Mouse (Mus musculus) forebrain, embryonic 13.5 days (tissue): ENCODE measurements at regions not wholly inside any gene's neighbourhood (a gene's known extent, or its start where the extent isn't known, plus 50 kb on each side); places are given as distances from the start of the nearest gene placed in this dataset.
"Not testable (repeated sequence)": the region's sequence is repeated elsewhere in the genome, so short reads cannot be mapped to it uniquely, and the experiment has no call there.

Experiments used
- ATAC-seq: fragments of 200-750 bp; cut with Nextera tagmentation; 2 replicates; pipeline ENCODE4 v1.8.0; 2017
- H3K27ac ChIP-seq: fragments of 300-500 bp; sonication (generic); 2 replicates; pipeline ENCODE4 v1.5.1; 2015; ENCODE audit warnings: inconsistent platforms, mild to moderate bottlenecking, moderate library complexity
- H3K27me3 ChIP-seq: fragments of 300-500 bp; sonication (generic); 2 replicates; pipeline ENCODE4 v1.6.1; 2015; ENCODE audit warnings: mild to moderate bottlenecking, inconsistent platforms
- H3K36me3 ChIP-seq: fragments of 300-500 bp; sonication (generic); 2 replicates; pipeline ENCODE4 v1.6.1; 2015; ENCODE audit warnings: mild to moderate bottlenecking, inconsistent platforms; ENCODE audit not compliant: poor library complexity, severe bottlenecking
- H3K4me1 ChIP-seq: fragments of 300-500 bp; sonication (generic); 2 replicates; pipeline ENCODE4 v1.6.1; 2015; ENCODE audit warnings: inconsistent platforms
- H3K4me2 ChIP-seq: fragments of 300-500 bp; sonication (generic); 2 replicates; pipeline ENCODE4 v1.6.1; 2015; ENCODE audit warnings: inconsistent platforms, mild to moderate bottlenecking, moderate library complexity
- H3K4me3 ChIP-seq: fragments of 300-500 bp; sonication (generic); 2 replicates; pipeline ENCODE4 v1.5.1; 2015; ENCODE audit warnings: mild to moderate bottlenecking, inconsistent platforms
- H3K9ac ChIP-seq: fragments of 300-500 bp; sonication (generic); 2 replicates; pipeline ENCODE4 v1.6.1; 2015; ENCODE audit warnings: mild to moderate bottlenecking, inconsistent platforms
- H3K9me3 ChIP-seq: fragments of 300-500 bp; sonication (generic); replicated peaks from 2 replicates; pipeline ENCODE4 v1.6.1; 2016; ENCODE audit warnings: inconsistent platforms
- WGBS: fragments of 180-500 bp; shearing (Covaris S2); methylation state at CpG from one replicate; pipeline ENCODE4 v1.1.7; 2015; 5-methylcytosine and 5-hydroxymethylcytosine counted together

- Histone ChIP-seq H3K27ac (no peak overlapping the region), H3K36me3 (no peaks in the 10 kb centered on the region), H3K27me3 (no peaks in the 10 kb centered on the region), H3K4me2 (no peak overlapping the region), H3K4me1 (peaks cover 18% of the 10 kb centered on the region; the same call in 1 of the 2 replicates), H3K9me3 (no peaks in the 10 kb centered on the region), H3K4me3 (no peak overlapping the region), H3K9ac (no peak overlapping the region)
- ATAC-seq = no peak
- WGBS = 31% methylated on average over 4 of the region's 4 CpGs
Measured at GRCm38 (mm10) chr1:51591886-51592285, 113.7 kb upstream of the Nabp1 start.

- no peaks in the 10 kb centered on the region for H3K9me3 ChIP-seq
- H3K4me2 ChIP-seq = no peak overlapping the region
- no peaks in the 10 kb centered on the region for H3K27me3 ChIP-seq
- no peak overlapping the region for H3K4me3 ChIP-seq
- WGBS = 39% methylated on average over 9 of the region's 9 CpGs
- no peak overlapping the region for H3K27ac ChIP-seq
- H3K9ac ChIP-seq = no peak overlapping the region
- peaks cover 18% of the 10 kb centered on the region; the same call in 1 of the 2 replicates for H3K4me1 ChIP-seq
- no peaks in the 10 kb centered on the region for H3K36me3 ChIP-seq
- ATAC-seq = peak; percentile 65
Measured at GRCm38 (mm10) chr1:51590606-51591400, 112.6 kb upstream of the Nabp1 start.

GRCm38 (mm10) chr1:51584925-51585424 is 106.8 kb upstream of the Nabp1 start:
- H3K9me3 ChIP-seq = no peaks in the 10 kb centered on the region
- H3K4me1 ChIP-seq = peaks cover 4% of the 10 kb centered on the region; the same call in 1 of the 2 replicates
- H3K27me3 ChIP-seq = no peaks in the 10 kb centered on the region
- no peak overlapping the region for H3K4me3 ChIP-seq
- H3K9ac ChIP-seq = no peak overlapping the region
- H3K4me2 ChIP-seq = no peak overlapping the region
- H3K27ac ChIP-seq = no peak overlapping the region
- H3K36me3 ChIP-seq = no peaks in the 10 kb centered on the region
- 78% methylated on average over 3 of the region's 3 CpGs for WGBS
- ATAC-seq = no peak

- Histone ChIP-seq H3K27me3 (no peaks in the 10 kb centered on the region), H3K36me3 (no peaks in the 10 kb centered on the region), H3K9me3 (no peaks in the 10 kb centered on the region), H3K4me2 (no peak overlapping the region), H3K4me1 (peaks cover 8% of the 10 kb centered on the region; the same call in 1 of the 2 replicates), H3K27ac (no peak overlapping the region), H3K9ac (no peak overlapping the region), H3K4me3 (no peak overlapping the region)
- 89% methylated on average over 4 of the region's 4 CpGs for WGBS
- no peak for ATAC-seq
Measured at GRCm38 (mm10) chr1:51583871-51584270, 105.6 kb upstream of the Nabp1 start.

GRCm38 (mm10) chr1:51580074-51580473 is 101.8 kb upstream of the Nabp1 start:
- H3K27ac ChIP-seq = no peak overlapping the region
- no peaks in the 10 kb centered on the region for H3K27me3 ChIP-seq
- WGBS = 8% methylated on average over 7 of the region's 7 CpGs
- no peak for ATAC-seq
- no peak overlapping the region for H3K9ac ChIP-seq
- H3K36me3 ChIP-seq = no peaks in the 10 kb centered on the region
- H3K4me3 ChIP-seq = no peak overlapping the region
- H3K4me2 ChIP-seq = no peak overlapping the region
- H3K4me1 ChIP-seq = peaks cover 8% of the 10 kb centered on the region; the same call in 1 of the 2 replicates
- no peaks in the 10 kb centered on the region for H3K9me3 ChIP-seq

- H3K9me3 ChIP-seq = no peaks in the 10 kb centered on the region
- 96% methylated on average over 2 of the region's 2 CpGs for WGBS
- peaks cover 8% of the 10 kb centered on the region; the same call in 1 of the 2 replicates for H3K4me1 ChIP-seq
- no peaks in the 10 kb centered on the region for H3K36me3 ChIP-seq
- no peak overlapping the region for H3K4me2 ChIP-seq
- ATAC-seq = no peak
- no peak overlapping the region for H3K27ac ChIP-seq
- H3K4me3 ChIP-seq = no peak overlapping the region
- no peaks in the 10 kb centered on the region for H3K27me3 ChIP-seq
- H3K9ac ChIP-seq = no peak overlapping the region
Measured at GRCm38 (mm10) chr1:51577701-51578100, 99.5 kb upstream of the Nabp1 start.

GRCm38 (mm10) chr1:51572314-51573078 is 94.3 kb upstream of the Nabp1 start:
- ATAC-seq = no peak
- Histone ChIP-seq H3K4me3 (no peak overlapping the region), H3K9me3 (no peaks in the 10 kb centered on the region), H3K27ac (no peak overlapping the region), H3K9ac (no peak overlapping the region), H3K4me2 (no peak overlapping the region), H3K27me3 (no peaks in the 10 kb centered on the region), H3K4me1 (no peaks in the 10 kb centered on the region), H3K36me3 (no peaks in the 10 kb centered on the region)
- 88% methylated on average over 8 of the region's 8 CpGs for whole genome bisulfite sequencing

GRCm38 (mm10) chr1:51569625-51570024 is 91.4 kb upstream of the Nabp1 start:
- no peak overlapping the region for H3K9ac ChIP-seq
- no peak overlapping the region for H3K4me2 ChIP-seq
- H3K36me3 ChIP-seq = no peaks in the 10 kb centered on the region
- WGBS = 92% methylated on average over 4 of the region's 4 CpGs
- H3K4me3 ChIP-seq = no peak overlapping the region
- no peaks in the 10 kb centered on the region for H3K27me3 ChIP-seq
- no peak overlapping the region for H3K27ac ChIP-seq
- ATAC-seq = no peak
- no peaks in the 10 kb centered on the region for H3K9me3 ChIP-seq
- H3K4me1 ChIP-seq = no peaks in the 10 kb centered on the region

GRCm38 (mm10) chr1:51566170-51566649 is 88.0 kb upstream of the Nabp1 start:
- Histone ChIP-seq H3K27me3 (no peaks in the 10 kb centered on the region), H3K27ac (no peak overlapping the region), H3K36me3 (no peaks in the 10 kb centered on the region), H3K9ac (no peak overlapping the region), H3K4me2 (no peak overlapping the region), H3K9me3 (no peaks in the 10 kb centered on the region), H3K4me1 (no peaks in the 10 kb centered on the region), H3K4me3 (no peak overlapping the region)
- 76% methylated on average over 7 of the region's 7 CpGs for WGBS
- no peak for ATAC-seq

- not testable (repeated sequence) for ATAC-seq, H3K4me1 ChIP-seq, H3K4me2 ChIP-seq, H3K27ac ChIP-seq, H3K9me3 ChIP-seq, H3K36me3 ChIP-seq, H3K9ac ChIP-seq, H3K27me3 ChIP-seq, H3K4me3 ChIP-seq
- WGBS = 95% methylated on average over 4 of the region's 4 CpGs
Measured at GRCm38 (mm10) chr1:51556616-51557015, 78.4 kb upstream of the Nabp1 start.

GRCm38 (mm10) chr1:51553738-51554137 is 75.5 kb upstream of the Nabp1 start:
- 80% methylated on average over 6 of the region's 6 CpGs for WGBS
- no peaks in the 10 kb centered on the region for H3K36me3 ChIP-seq
- H3K9ac ChIP-seq = no peak overlapping the region
- no peaks in the 10 kb centered on the region for H3K9me3 ChIP-seq
- no peak overlapping the region for H3K4me2 ChIP-seq
- no peak overlapping the region for H3K4me3 ChIP-seq
- no peaks in the 10 kb centered on the region for H3K27me3 ChIP-seq
- no peak for ATAC-seq
- no peak overlapping the region for H3K27ac ChIP-seq
- no peaks in the 10 kb centered on the region for H3K4me1 ChIP-seq

GRCm38 (mm10) chr1:51551624-51552023 is 73.4 kb upstream of the Nabp1 start:
- no peak for ATAC-seq
- no peaks in the 10 kb centered on the region for H3K36me3 ChIP-seq
- WGBS = 64% methylated on average over 5 of the region's 5 CpGs
- H3K9ac ChIP-seq = no peak overlapping the region
- H3K27me3 ChIP-seq = no peaks in the 10 kb centered on the region
- no peak overlapping the region for H3K4me3 ChIP-seq
- no peaks in the 10 kb centered on the region for H3K4me1 ChIP-seq
- no peak overlapping the region for H3K4me2 ChIP-seq
- no peaks in the 10 kb centered on the region for H3K9me3 ChIP-seq
- H3K27ac ChIP-seq = no peak overlapping the region
